Mouse (Mus musculus) layer of hippocampus, adult 18-20 months (tissue): ENCODE data around the gene Tprn. TPM values are rescaled to one million over a fixed set of nuclear protein-coding genes. Genes with fewer than 3 reads are reported as not detected.
A peak's percentile ranks its signal among the peaks of the same experiment; 100 is the strongest.

ENCODE experiments used
- DNase-seq, 2 experiments: peaks; one replicate each; pipeline ENCODE4 v3.0.0; 2022; ENCODE audit warnings: low spot score in 2 of 2
- total RNA-seq, 2 experiments: library from RNA; stranded (reverse); gene quantifications; 2 replicates each; pipeline ENCODE4 v1.2.3; 2021

Tprn gene
- total RNA-seq, 2 experiments from 2014 or later, result 21.2 to 23.1 TPM

DNA sequence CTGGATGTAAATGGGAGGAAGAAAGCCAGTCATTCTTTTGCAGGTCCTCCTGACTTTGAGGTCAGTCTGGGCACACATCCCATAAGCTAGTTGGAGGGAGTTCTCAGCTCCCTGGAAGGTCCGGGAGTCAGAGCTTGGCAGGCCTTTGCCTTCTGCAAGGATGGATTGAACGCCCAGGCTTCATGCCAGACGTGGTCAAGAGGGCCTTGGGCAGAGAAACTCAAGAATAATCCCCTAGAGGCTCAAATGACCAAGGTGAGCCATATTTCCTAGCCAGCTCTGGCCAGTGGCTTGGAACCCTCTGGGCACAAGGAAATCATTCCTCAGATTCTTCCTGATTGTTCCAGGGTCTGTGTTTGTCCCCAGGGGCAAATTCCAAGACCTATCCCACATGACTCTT lies 2.4 kb downstream of the Tprn start:
- no peak for DNase-seq

DNA sequence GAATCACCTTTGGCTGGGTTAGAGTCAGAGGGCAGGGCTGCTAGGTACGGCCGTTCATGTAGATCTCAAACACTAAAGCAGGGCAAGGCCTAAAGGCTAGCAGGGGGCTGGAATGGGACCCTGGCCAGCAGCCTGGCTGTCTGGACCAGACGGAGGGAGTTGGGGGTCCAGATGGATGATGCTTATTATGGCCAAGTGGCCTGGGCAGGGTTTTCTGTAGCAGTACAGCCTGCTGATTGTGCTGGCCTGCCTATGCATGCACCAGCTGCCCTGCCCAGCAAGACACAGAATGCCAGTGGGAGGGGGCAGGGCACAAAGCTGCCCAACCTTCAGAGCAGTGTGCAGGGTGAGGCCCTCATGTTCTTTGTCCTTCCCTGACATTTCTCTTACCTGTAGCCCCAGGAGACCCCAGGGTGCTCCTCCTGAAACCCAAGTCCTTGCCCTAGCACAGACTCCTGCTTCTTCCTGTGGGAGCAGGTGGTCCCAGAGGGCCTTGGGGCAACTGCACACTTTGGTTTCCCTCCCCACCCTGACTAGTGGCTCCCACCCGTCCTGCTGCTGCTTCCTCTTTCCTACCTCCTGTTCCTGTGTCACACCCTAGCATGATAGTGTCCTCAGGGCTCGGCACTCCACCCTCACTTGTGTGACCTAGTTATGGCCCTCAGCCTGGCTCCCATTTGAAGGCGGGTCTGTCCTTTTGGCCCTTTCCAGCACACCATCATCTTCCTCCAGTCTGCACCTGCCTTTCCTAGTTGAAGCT lies 3.7 kb downstream of the Tprn start:
- peak in 1 of 2 experiments; percentile 47 for DNase-seq

DNA sequence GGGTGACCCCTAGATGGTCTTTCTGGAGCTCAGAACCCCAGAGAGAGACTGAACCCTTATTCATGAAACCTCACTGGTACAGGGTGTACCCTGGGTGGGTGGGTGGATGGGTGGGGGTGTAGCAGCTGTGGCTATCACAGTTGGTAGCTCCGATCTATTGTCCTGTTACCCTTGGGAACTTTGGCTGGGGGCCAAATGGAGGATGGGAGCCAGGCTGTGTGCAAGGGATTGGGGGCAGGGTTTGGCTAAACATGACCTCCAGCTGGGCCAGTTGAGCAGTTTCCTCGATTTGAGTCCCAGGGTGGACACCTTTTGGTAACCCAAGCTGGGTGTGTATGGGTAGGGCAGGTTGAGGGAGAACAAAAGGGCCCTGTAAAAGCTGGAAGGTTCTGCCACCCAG lies 4.3 kb downstream of the Tprn start:
- peak in 1 of 2 experiments; percentile 78 for DNase-seq

DNA sequence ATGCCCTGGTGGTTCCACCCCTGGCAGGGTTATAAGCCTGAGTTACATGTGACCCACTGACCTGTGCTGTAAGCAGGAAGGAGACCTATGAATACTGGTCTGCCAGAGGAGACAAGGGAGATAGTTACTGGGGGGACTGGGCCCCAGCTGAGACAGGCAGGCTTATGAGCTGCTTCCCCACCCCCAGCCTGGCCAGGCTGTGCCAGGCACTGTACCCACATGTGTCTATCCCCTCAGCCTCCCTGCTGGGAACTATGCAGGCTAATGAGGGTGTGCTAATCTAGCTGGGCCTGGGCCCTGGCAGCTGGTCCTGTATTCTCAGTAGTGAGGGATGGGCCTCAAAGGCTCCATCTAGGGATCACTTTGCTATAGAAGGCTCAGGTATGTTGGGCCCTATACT lies 4.8 kb downstream of the Tprn start:
- DNase-seq, result no peak

DNA sequence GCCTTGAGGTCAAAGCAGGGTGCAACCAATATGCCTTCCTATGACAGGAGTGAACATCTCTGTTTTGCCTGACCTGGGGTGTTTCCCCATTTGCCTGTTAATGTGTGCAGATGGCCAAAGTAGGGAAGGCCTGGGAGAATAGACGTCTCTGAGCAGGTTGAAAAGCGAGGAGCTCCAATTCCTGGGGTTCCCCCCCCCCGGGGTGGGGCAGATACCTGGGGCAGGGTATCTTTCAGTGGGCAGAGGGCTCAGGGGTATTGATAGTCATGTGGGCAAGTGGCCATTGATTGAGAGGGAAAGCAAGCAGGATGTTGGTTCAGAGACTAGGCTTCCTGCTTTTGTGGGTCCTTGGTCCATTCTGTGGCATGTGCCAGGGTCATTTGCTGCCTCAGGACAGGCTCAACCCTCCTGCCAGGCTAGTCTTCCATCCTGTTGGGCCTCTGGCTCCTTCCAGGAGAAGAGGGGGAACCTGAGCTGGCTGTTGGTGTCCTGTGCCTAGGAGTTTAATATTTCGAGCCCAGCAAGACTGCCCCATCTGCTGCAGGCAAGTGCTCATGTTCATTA lies 5.4 kb downstream of the Tprn start:
- DNase-seq, result no peak

DNA sequence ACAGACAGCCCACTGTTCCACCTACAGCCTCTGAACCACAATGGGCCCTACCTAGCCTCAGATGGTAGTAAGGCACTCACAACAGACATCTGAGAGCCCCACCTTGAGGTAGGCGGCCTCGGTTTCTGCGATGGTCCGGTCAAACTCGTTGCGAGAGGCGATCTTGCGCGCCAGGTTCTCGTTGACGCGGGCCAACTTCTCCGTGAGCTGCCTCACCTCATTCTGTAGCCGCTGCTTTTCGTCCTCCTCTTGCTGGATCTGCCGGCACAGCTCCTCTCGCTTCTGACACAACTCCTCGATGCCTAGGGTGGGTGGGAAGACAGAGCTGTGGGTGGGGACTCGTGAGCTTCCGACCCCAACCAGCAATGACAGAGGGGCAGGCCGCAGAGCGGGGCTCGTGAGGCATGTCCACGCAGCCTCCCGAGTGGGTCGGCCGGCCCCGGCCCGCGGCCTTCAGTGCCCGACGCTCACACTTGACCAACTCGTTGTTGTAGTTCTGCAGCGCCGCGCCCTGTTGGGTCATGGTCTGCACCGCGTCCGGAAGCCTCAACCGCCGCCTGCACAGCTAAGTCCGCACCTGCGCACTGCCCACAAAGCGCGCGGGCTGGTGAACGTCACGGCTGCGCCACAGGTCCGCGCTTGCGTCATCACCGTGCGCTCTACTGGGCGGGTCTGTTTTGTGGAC lies 9.6 kb downstream of the Tprn start, which contains the start of the genes Ssna1 and Anapc2:
Ssna1 (minus strand) TSS at position 612 of the 685 bp plus-strand sequence.
Anapc2 (plus strand) TSS at position 652 of the 685 bp plus-strand sequence.
- peak; percentile 97 to 99 for DNase-seq

DNA sequence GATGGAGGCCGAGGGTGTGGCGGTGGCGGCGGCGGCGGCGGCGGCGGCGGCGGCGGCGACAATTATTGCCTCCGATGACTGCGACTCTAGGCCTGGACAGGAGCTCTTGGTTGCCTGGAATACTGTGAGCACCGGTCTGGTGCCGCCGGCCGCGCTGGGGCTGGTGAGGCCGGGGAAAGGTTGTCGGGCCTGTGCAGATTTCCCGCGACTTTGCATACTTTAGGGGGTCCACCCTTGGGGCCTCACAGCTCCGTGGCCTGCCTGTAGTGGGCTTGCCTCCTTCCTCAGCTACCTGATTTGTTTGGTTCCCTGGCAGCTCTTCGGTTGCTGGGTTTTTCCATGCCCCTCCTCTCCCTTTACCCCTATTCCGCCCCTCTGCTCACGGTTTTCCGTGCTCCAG lies 10.1 kb downstream of the Tprn start:
- no peak for DNase-seq

DNA sequence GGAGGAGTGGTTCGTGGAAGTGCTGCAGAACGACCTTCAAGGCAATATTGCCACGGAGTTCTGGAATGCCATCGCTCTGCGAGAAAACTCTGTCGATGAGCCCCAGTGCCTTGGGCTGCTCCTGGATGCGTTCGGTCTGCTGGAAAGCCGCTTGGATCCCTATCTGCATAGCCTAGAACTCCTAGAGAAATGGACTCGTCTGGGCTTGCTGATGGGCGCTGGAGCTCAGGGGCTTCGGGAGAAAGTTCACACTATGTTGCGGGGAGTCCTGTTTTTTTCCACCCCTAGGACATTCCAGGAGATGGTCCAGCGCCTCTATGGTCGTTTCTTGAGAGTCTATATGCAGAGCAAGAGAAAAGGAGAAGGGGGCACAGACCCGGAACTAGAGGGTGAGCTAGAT lies 10.6 kb downstream of the Tprn start:
- no peak for DNase-seq

DNA sequence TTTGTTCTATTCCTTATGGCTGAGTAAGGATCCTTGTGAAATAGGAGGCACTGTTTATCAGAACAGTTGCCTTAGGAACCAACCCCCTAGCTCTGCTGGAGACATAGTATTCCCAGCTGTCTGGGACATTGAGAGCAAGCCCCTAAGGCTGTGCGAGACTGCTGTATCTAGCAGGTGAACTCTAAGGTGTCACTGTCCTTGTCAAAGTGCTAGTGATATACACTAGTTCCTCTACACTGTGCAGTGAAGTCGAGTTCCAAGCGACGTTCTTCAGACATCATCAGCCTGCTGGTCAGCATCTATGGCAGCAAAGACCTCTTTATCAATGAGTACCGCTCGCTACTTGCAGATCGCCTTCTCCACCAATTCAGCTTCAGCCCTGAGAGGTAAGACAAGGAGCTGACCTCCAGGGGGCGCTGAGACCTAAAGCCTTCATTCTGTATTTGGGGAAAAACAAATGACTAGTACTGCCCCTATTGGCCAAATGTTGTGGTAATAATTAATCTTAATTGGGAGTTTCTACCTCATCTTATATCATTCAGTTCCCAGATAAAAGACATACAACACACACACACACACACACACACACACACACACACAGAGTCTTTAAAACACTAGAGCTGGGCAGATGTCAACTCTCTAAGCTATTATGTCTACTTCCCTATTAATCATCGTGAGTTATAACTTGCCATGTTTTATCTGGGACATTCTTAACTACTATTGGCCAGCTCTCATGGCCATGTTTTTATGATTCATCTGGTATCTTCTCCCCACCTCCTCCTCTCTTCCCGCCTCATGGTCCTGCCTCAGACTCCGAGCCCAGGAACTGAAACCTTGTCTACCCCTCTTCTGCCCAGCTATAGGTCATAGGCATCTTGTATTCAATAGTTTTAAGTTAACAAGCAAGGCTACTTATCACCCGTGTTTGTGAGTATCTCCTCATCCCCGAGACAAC lies 16.8 kb downstream of the Tprn start:
- peak; percentile 65 to 90 for DNase-seq

DNA sequence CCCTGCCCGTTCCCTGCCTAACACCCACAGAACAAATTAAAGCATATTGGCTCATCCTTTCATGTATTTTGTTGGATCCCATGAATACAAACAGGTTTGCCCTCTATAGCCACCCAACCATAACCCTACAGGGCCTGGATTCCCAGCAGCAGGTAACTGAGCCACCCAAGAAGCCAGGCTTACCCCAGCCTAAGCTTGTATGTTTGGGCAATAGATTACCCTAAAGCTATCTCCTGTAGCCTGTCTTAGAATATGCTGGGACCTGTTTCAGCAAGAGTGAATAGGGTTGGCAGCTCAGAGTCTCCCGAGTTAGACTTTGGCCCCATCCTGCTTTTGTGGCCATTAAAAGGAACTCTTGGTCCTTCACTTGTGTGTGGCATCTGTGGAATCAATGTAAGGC lies 23.1 kb downstream of the Tprn start:
- DNase-seq, result no peak

DNA sequence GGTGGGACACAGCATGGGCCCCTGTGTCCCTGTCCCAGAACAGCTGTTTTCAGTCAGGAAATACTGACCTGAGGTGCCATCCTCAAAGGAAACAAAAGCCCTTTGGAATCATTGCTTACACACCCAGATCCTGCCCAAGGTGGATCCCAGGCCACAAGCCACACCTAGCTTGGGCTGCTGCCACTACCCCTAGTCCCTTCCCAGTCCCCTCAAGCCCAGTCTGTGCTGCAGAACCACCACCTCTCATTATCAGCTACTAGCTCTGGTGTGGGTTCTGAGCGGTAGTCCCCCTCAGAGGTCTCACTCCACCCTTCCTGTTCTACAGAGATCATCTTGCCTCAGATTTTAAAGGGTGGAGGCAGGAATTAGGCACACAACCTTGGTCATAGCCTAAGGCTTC lies 23.9 kb downstream of the Tprn start:
- DNase-seq, result no peak

DNA sequence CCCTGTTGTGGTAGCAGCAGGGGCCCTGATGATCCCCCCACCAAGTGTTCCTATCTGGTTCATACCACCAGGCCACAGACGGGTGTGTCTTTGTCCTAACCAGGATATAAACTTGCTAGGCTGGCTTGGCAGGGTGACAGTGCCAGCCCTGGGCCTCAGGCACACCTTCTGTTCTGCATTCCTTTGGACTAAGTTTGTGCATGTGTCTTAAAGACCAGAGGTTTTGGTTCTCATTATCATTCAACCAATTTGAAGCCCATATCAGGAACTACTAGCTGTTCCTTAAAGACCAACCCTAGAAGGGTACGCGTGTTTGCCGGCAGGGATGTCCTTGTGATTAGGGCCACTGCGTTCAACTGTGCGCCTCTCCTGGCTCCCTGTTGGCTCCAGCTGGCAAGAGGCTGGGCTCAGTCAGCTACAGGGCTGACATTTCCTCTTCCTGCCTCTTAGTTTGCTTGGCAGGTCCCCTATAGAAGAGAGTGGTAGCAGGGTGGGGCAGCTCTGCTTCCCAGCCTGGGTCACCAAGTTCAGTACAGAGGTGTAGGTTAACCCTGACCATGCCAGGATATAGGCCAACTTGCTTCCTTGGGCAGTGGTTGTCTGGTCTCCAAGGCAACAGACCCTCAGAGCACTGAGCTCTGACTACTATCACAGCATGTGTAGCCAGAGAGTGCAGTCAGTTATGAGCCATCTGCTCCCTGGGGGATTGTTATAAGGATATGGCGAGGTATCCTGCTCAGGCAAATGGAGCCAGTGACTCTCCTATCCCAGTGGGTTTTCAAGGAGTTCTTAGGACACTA lies 24.6 kb downstream of the Tprn start:
- DNase-seq, result peak in 1 of 2 experiments; percentile 69

DNA sequence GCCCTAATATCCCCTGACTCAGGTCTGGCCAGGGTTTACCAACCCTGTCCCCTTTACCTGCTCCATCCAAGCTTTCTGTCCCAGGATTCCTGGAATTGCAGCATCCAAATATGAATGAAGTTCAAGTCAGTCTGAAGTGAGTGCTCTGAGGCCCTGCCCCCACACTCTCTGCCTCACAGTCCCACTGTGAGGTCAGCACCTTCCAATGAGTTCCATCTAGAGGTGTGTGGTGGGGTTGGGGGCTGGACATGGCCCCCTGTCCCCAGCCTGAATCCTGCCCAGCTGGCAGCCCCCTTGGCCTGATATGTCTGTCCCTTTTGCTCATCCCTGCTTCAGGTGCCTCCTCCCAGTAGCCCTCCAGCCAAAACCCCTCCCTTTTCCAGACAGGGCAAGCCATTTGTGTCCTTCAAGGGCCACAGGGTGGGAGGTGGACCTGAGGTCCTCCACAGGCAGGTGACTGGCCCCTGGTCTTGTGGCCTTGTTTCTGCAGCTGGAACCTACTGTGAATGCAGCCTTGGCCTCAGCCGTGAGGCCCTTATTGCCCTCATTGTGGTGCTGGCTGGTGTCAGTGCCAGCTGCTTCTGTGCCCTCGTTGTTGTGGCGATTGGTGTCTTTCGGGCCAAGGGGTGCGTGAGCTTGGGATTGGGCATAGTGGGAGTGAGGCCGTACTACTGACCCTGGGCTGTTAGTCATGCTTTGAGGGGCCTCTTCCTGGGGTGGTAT lies 25.7 kb downstream of the Tprn start, which contains the start of gene Tmem210:
Tmem210 (plus strand) TSS at position 219 of the 723 bp plus-strand sequence.
- DNase-seq, result no peak

DNA sequence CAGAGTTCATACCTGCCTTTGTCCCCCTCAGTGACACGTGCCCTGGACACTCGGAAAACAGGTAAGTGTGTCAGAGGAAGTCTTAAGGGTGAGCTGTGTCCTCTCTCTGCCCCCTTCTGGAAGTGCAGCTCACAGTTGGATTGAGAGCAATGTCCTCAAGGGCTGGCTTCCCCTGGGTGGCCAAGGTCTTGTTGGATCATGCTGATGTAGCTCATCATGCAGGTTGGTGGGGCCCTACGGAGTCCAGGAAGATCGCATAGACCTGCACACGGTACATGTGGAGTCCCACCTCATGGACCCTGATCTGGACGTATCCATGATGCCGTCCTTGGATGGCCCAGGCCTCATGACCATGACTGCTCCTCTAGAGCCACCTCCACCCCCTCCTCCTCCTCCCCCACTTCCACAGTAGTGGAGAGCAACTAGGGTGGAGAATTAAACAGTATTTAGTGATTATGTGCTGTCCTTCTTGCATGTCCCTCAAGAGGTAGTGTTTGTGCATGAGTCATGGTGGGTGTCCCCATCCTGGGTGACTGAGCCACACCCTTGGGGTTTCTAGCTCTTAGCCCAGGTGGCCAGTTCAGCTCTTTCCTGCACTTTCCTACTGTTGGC lies 26.4 kb downstream of the Tprn start:
- DNase-seq, result no peak

DNA sequence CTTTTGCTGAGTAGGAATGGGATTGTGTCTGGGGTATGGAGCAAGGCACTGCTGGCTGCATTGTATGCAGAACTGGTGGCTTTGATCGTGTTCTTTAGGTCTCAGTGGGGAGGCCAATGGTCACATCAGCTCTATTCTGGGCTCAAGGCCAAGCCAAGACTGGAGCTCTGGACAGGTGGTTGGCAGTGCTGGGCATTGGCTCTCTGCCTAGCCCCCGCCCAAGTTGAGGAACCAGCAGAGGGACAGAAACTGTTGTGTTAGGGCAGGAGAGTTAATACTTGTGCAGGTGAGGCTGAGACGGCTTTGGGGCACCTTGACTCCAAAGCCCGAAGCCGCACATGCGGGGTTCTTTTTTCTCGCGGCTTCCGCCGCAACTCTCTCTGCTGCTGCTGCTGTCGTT lies 27.2 kb downstream of the Tprn start, which contains the start of gene Lrrc26:
Lrrc26 (plus strand) TSS at position 265 of the 400 bp plus-strand sequence.
- DNase-seq, result no peak

DNA sequence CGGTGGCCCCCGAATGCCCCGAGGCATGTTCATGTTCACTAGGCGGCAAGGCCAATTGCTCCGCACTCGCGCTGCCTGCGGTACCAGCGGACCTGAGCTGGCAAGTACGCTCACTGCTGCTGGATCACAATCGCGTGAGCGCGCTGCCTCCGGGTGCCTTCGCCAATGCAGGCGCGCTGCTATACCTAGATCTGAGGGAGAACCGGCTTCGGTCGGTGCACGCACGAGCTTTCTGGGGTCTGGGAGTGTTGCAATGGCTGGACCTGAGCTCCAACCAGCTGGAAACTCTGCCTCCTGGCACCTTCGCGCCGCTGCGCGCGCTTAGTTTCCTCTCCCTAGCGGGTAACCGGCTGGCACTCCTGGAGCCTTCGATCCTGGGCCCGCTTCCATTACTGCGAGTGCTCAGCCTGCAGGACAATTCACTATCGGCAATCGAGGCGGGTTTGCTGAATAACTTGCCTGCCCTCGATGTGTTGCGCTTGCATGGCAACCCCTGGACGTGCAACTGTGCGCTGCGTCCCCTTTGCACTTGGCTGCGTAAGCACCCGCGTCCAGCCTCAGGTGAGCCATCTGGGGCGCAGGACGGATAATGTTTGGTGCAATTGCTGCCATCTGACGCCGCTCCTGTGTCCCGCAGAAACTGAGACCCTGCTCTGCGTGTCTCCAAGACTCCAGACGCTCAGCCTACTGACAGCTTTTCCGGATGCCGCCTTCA lies 27.8 kb downstream of the Tprn start:
- DNase-seq, result peak; percentile 71 to 77

DNA sequence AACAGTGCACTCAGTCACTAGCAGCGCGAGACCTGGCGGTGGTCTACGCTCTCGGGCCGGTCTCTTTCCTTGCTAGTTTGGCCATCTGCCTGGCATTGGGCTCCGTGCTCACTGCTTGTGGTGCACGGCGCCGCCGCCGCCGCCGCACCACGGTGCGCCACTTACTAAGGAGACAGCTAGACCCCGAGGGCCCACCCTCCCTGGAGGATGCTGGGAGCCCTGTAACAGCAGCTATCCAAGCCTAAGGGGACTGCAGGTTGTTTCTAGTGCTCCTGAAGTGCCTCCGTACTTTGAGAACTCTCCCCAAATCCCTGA lies 28.4 kb downstream of the Tprn start:
- peak; percentile 46 to 70 for DNase-seq
